Mouse (Mus musculus): ENCODE measurements around the gene Snorc.

DNA sequence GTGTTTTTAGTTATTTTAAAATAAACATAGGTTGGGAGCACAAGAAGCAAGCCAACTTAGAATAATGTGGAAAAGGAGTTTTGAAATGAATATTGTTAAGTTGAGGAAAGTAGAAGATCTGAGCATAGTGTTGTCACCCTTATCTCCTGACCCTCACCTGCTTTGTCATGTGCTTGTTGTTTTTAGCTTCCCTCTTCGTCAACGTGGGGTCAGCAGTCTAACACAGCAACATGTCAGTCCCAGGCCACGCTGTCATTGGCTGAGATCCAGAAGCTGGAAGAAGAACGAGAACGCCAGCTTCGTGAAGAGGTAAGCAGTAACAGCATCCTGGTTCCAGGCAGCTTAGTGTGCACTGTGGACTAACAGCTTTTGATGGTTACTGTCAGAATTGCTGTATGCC lies 33.5 kb upstream of the Snorc start:
- TF ChIP-seq CTCF (conservative IDR thresholded peaks at IDR 0.05; ENCODE audit: insufficient read depth, insufficient read length, low read depth, low read length): no peak
- TF ChIP-seq POLR2A (IDR thresholded peaks at IDR 0.05; ENCODE audit: low read depth, low read length): no peak

Data from kidney, adult 2 months (tissue).